Mouse (Mus musculus) limb, embryonic 11.5 days (tissue): ENCODE data around the gene Ulk4. TPM values are rescaled to one million over a fixed set of nuclear protein-coding genes. Genes with fewer than 3 reads are reported as not detected.

ENCODE experiments used
- ATAC-seq: fragments of 200-750 bp; cut with Nextera tagmentation; 2 replicates; pipeline ENCODE4 v1.8.0; 2017; ENCODE audit warnings: low read depth; ENCODE audit not compliant: insufficient number of reproducible peaks, low FRiP score, low TSS enrichment
- DNase-seq: peaks from one replicate; pipeline ENCODE4 v3.0.0-alpha.2; 2015; ENCODE audit warnings: low spot score
- H3K27ac ChIP-seq: fragments of 300-500 bp; sonication (generic); replicated peaks from 2 replicates; pipeline ENCODE4 v1.5.1; 2014; ENCODE audit warnings: low read depth, mild to moderate bottlenecking, low read length
- H3K27me3 ChIP-seq: fragments of 300-500 bp; sonication (generic); 2 replicates; pipeline ENCODE4 v1.6.1; 2014; ENCODE audit warnings: mild to moderate bottlenecking, low read length, mixed read lengths; ENCODE audit not compliant: control insufficient read depth, insufficient read depth
- H3K36me3 ChIP-seq: fragments of 300-500 bp; sonication (generic); 2 replicates; pipeline ENCODE4 v1.6.1; 2014; ENCODE audit warnings: mild to moderate bottlenecking, low read length, moderate library complexity, mixed read lengths; ENCODE audit not compliant: control insufficient read depth, insufficient read depth
- H3K4me1 ChIP-seq: fragments of 300-500 bp; sonication (generic); 2 replicates; pipeline ENCODE4 v1.6.1; 2014; ENCODE audit warnings: low read length, mixed read lengths; ENCODE audit not compliant: control insufficient read depth, insufficient read depth
- H3K4me2 ChIP-seq: fragments of 300-500 bp; sonication (generic); 2 replicates; pipeline ENCODE4 v1.6.1; 2014; ENCODE audit warnings: low read depth, mild to moderate bottlenecking, moderate library complexity; ENCODE audit not compliant: severe bottlenecking
- H3K4me3 ChIP-seq: fragments of 300-500 bp; sonication (generic); 2 replicates; pipeline ENCODE4 v1.5.1; 2014; ENCODE audit warnings: low read depth, low read length
- H3K9ac ChIP-seq: fragments of 300-500 bp; sonication (generic); 2 replicates; pipeline ENCODE4 v1.6.1; 2014; ENCODE audit warnings: mild to moderate bottlenecking, low read length
- H3K9me3 ChIP-seq: fragments of 300-500 bp; sonication (generic); 2 replicates; pipeline ENCODE4 v1.6.1; 2016; ENCODE audit warnings: low read length; ENCODE audit not compliant: control insufficient read depth
- WGBS: fragments of 180-500 bp; shearing (Covaris S2); extraction: QIAGEN DNeasy Blood & Tissue Kit; methylation state at CpG from one replicate; pipeline ENCODE4 v1.1.7; 2014; 5-methylcytosine and 5-hydroxymethylcytosine counted together
- polyA plus RNA-seq: library from polyadenylated mRNA; unstranded; fragments of >200 nt; fragmentation: Nextera tagmentation; extraction: Ambion mirVana; gene quantifications from 2 replicates; pipeline ENCODE4 v1.2.1, GENCODE M21; 2014

Ulk4 gene
- polyA plus RNA-seq, 1 experiment from 2014 or later: 147 TPM

GRCm38 (mm10) chr9:120948832-120949231 lies 328.2 kb downstream of the Ulk4 start:
- 96% methylated on average over 1 of the region's 1 CpGs for WGBS
- Histone ChIP-seq H3K27ac (no peak overlapping the region), H3K4me3 (no peak overlapping the region), H3K4me2 (no peak overlapping the region), H3K9ac (no peak overlapping the region), H3K9me3 (no peaks in the 10 kb centered on the region), H3K4me1 (0 out of 2 replicates have a peak, but pooled peaks cover 3% of the 10 kb centered on the region), H3K36me3 (peaks cover 33% of the 10 kb centered on the region), H3K27me3 (no peaks in the 10 kb centered on the region)
- ATAC-seq (no peak), DNase-seq (no peak)

- Histone ChIP-seq H3K9me3 (no peaks in the 10 kb centered on the region), H3K27ac (no peak overlapping the region), H3K36me3 (peaks cover 10% of the 10 kb centered on the region), H3K4me2 (no peak overlapping the region), H3K4me1 (0 out of 2 replicates have a peak, but pooled peaks cover 3% of the 10 kb centered on the region), H3K9ac (no peak overlapping the region), H3K27me3 (no peaks in the 10 kb centered on the region), H3K4me3 (no peak overlapping the region)
- DNase-seq (no peak), ATAC-seq (no peak)
- WGBS: 89% methylated on average over 8 of the region's 8 CpGs
Measured at GRCm38 (mm10) chr9:120946131-120946530, 330.9 kb downstream of the Ulk4 start.

GRCm38 (mm10) chr9:120944211-120944610 lies 332.8 kb downstream of the Ulk4 start:
- no peaks in the 10 kb centered on the region for H3K9me3 ChIP-seq
- no peaks in the 10 kb centered on the region; the same call in 1 of the 2 replicates for H3K36me3 ChIP-seq
- no peak overlapping the region for H3K27ac ChIP-seq
- H3K27me3 ChIP-seq: no peaks in the 10 kb centered on the region
- H3K4me1 ChIP-seq: 0 out of 2 replicates have a peak, but pooled peaks cover 8% of the 10 kb centered on the region
- no peak for ATAC-seq
- 85% methylated on average over 3 of the region's 3 CpGs for WGBS
- no peak for DNase-seq
- no peak overlapping the region for H3K4me2 ChIP-seq
- no peak overlapping the region for H3K9ac ChIP-seq
- H3K4me3 ChIP-seq: no peak overlapping the region

GRCm38 (mm10) chr9:120943757-120944156 lies 333.2 kb downstream of the Ulk4 start:
- 0 out of 2 replicates have a peak, but pooled peaks cover 8% of the 10 kb centered on the region for H3K4me1 ChIP-seq
- no peaks in the 10 kb centered on the region for H3K9me3 ChIP-seq
- H3K27me3 ChIP-seq: no peaks in the 10 kb centered on the region
- H3K4me3 ChIP-seq: no peak overlapping the region
- DNase-seq: no peak
- 87% methylated on average over 1 of the region's 1 CpGs for WGBS
- no peak overlapping the region for H3K27ac ChIP-seq
- ATAC-seq: no peak
- H3K36me3 ChIP-seq: no peaks in the 10 kb centered on the region; the same call in 1 of the 2 replicates
- H3K9ac ChIP-seq: no peak overlapping the region
- H3K4me2 ChIP-seq: no peak overlapping the region

DNA sequence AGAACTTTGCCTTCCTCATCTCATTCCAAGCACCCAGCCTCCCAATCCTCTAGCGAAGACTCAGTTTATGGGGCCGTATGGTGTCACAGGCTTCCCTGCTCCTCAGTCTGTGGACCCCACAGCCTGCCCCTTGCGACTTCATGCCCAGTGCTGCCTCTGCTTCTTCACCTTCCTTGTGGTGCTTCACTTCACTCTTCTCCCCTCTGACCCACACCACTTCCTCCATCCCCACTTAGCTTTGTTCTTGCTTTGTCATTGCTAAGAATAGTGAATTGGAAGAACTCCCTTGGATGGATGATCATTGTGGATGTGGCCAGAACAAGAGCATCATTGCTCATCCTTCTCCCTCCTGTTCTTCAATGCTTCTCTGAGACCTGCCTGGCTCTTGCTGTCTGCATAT lies 336.1 kb downstream of the Ulk4 start:
- Histone ChIP-seq H3K4me1 (peaks cover 16% of the 10 kb centered on the region), H3K4me3 (no peak overlapping the region), H3K36me3 (no peaks in the 10 kb centered on the region; the same call in 1 of the 2 replicates), H3K9ac (no peak overlapping the region), H3K9me3 (no peaks in the 10 kb centered on the region), H3K27ac (no peak overlapping the region), H3K4me2 (no peak overlapping the region), H3K27me3 (no peaks in the 10 kb centered on the region)
- WGBS: 87% methylated on average over 3 of the region's 3 CpGs
- no peak for ATAC-seq
- DNase-seq: no peak

- H3K27ac ChIP-seq: no peak overlapping the region
- no peaks in the 10 kb centered on the region for H3K9me3 ChIP-seq
- peaks cover 18% of the 10 kb centered on the region for H3K4me1 ChIP-seq
- H3K4me2 ChIP-seq: peak overlapping the region; percentile 79
- no peak for ATAC-seq
- DNase-seq: peak; percentile 81
- no peaks in the 10 kb centered on the region; the same call in 1 of the 2 replicates for H3K36me3 ChIP-seq
- H3K9ac ChIP-seq: no peak overlapping the region
- peak overlapping the region; percentile 9; the same call in 1 of the 2 replicates for H3K4me3 ChIP-seq
- 31% methylated on average over 8 of the region's 8 CpGs for WGBS
- no peaks in the 10 kb centered on the region for H3K27me3 ChIP-seq
Measured at GRCm38 (mm10) chr9:120936351-120936750, 340.6 kb downstream of the Ulk4 start.

DNA sequence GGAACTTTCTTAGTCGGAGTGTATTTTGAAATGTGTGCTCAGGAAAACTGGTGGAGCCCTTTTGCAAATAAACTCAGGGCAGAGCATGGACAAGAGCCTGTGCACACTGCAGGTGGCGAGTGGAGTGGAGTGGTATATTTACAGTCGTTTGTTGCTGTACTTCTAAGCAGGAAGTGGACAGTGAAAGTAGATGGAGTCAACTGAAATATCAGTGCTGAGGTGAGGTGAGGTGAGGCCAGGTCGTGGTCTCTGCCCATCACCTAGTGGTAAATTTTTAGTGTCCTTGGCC lies 341.4 kb downstream of the Ulk4 start:
- no peak overlapping the region for H3K27ac ChIP-seq
- H3K27me3 ChIP-seq: no peaks in the 10 kb centered on the region
- no peaks in the 10 kb centered on the region; the same call in 1 of the 2 replicates for H3K36me3 ChIP-seq
- H3K9ac ChIP-seq: peak overlapping the region; percentile 9
- peaks cover 15% of the 10 kb centered on the region for H3K4me1 ChIP-seq
- WGBS: 12% methylated on average over 4 of the region's 4 CpGs
- H3K9me3 ChIP-seq: no peaks in the 10 kb centered on the region
- peak overlapping the region; percentile 79 for H3K4me2 ChIP-seq
- ATAC-seq: no peak
- no peak for DNase-seq
- H3K4me3 ChIP-seq: peak overlapping the region; percentile 94

GRCm38 (mm10) chr9:120934821-120935633 lies 342.0 kb downstream of the Ulk4 start:
- Histone ChIP-seq H3K4me2 (peak overlapping the region; percentile 79), H3K9me3 (no peaks in the 10 kb centered on the region), H3K9ac (peak overlapping the region; percentile 97), H3K4me3 (peak overlapping the region; percentile 94), H3K27ac (no peak overlapping the region; the same call in 1 of the 2 replicates), H3K27me3 (no peaks in the 10 kb centered on the region), H3K36me3 (no peaks in the 10 kb centered on the region), H3K4me1 (peaks cover 15% of the 10 kb centered on the region)
- DNase-seq (no peak), ATAC-seq (no peak)
- 11% methylated on average over 14 of the region's 14 CpGs for WGBS
